Mouse (Mus musculus): ENCODE data around the gene Fam131b. TPM values are rescaled to one million over a fixed set of nuclear protein-coding genes. Genes with fewer than 3 reads are reported as not detected.

Gene Fam131b
- polyA plus RNA-seq, 1 experiment: 0.63 TPM

DNA sequence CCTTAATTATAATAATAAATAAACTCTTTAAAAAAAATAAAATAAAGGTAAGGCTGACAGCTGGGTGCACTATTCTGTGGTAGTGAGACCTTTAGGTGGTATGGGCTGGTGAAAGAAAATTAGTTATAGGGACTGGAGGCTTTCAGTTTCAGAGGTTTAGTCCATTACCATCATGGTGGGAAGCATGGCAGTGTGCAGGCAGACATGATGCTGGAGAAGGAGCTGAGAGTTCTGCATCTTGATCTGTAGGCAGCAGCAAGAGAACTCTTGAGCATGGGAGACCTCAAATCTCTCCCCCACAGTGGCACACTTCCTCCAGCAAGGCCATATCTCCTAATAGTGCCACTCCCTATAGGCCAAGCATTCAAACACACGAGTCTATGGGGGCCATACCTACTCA, 17.7 kb upstream of the Fam131b start:
- no peaks in the 10 kb centered on the region for H3K9me3 ChIP-seq (replicated peaks; ENCODE audit: control insufficient read depth, insufficient read depth, low read length, poor library complexity, severe bottlenecking)
- no peak for TF ChIP-seq POLR2A (IDR thresholded peaks at IDR 0.05; ENCODE audit: insufficient read depth, low read length)
- TF ChIP-seq CTCF (IDR thresholded peaks at IDR 0.05; ENCODE audit: low read depth, low read length): no peak
- TF ChIP-seq EP300 (IDR thresholded peaks at IDR 0.05; ENCODE audit: insufficient read depth, low read depth, low read length): no peak
- H3K9ac ChIP-seq (ENCODE audit: low read depth, poor library complexity, severe bottlenecking): no peak overlapping the region
- no peaks in the 10 kb centered on the region for H3K4me1 ChIP-seq (ENCODE audit: control insufficient read depth, insufficient read depth, low read length)
- no peaks in the 10 kb centered on the region for H3K36me3 ChIP-seq (ENCODE audit: control insufficient read depth, insufficient read depth, low read length, poor library complexity, severe bottlenecking)
- H3K4me3 ChIP-seq (ENCODE audit: low read depth, low read length): no peak overlapping the region
- H3K27ac ChIP-seq (ENCODE audit: insufficient read depth, low read length): no peak overlapping the region
- H3K27me3 ChIP-seq (ENCODE audit: control insufficient read depth, insufficient read depth, low read length, poor library complexity, severe bottlenecking): no peaks in the 10 kb centered on the region

DNA sequence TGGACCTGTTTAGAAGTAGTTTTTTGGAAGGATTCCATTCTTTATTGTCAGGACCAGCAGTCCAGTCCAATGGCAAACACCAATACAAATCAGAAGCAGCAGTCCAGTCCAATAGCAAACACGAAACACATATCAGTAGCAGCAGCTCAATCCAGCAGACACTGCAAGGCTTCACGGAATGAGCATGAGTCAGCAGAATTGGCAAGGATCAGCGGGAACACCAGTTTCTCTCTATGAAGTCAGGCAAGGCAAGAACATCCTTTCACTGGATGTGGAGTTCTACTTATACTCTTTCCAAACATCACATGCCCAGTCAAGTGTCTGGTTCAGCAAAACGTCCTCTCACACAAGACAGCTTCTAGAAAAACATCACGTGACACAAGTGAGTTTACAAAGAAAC, 15.5 kb upstream of the Fam131b start:
- no peaks in the 10 kb centered on the region for H3K9me3 ChIP-seq (replicated peaks; ENCODE audit: control insufficient read depth, insufficient read depth, low read length, poor library complexity, severe bottlenecking)
- H3K4me1 ChIP-seq (ENCODE audit: control insufficient read depth, insufficient read depth, low read length): no peaks in the 10 kb centered on the region
- H3K4me3 ChIP-seq (ENCODE audit: low read depth, low read length): no peak overlapping the region
- no peak overlapping the region for H3K9ac ChIP-seq (ENCODE audit: low read depth, poor library complexity, severe bottlenecking)
- H3K27ac ChIP-seq (ENCODE audit: insufficient read depth, low read length): no peak overlapping the region
- H3K27me3 ChIP-seq (ENCODE audit: control insufficient read depth, insufficient read depth, low read length, poor library complexity, severe bottlenecking): no peaks in the 10 kb centered on the region
- no peaks in the 10 kb centered on the region for H3K36me3 ChIP-seq (ENCODE audit: control insufficient read depth, insufficient read depth, low read length, poor library complexity, severe bottlenecking)
- TF ChIP-seq CTCF (IDR thresholded peaks at IDR 0.05; ENCODE audit: low read depth, low read length): no peak
- no peak for TF ChIP-seq EP300 (IDR thresholded peaks at IDR 0.05; ENCODE audit: insufficient read depth, low read depth, low read length)
- TF ChIP-seq POLR2A (IDR thresholded peaks at IDR 0.05; ENCODE audit: insufficient read depth, low read length): no peak

DNA sequence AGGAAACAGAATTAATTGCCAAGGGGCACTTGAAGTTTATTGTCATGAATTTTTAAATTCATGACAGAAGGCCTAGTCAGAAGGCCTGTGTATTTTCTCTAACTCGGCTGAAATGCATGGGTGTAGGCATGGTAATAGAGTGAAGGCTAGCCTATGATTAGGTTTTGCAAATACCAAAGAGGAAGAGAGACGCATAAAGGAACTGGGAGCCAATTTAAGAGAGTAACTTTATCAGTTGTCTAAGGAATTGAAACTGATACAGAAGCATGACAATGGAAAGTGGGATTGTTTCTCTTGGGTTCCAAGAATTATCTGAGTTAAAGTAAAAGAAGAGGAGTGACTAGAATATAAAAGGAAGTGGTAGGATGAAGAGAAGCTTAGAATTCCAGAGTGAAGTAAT, 14.7 kb upstream of the Fam131b start:
- Histone ChIP-seq H3K4me1 (ENCODE audit: control insufficient read depth, insufficient read depth, low read length) (no peaks in the 10 kb centered on the region), H3K4me3 (ENCODE audit: low read depth, low read length) (no peak overlapping the region), H3K36me3 (ENCODE audit: control insufficient read depth, insufficient read depth, low read length, poor library complexity, severe bottlenecking) (no peaks in the 10 kb centered on the region), H3K27me3 (ENCODE audit: control insufficient read depth, insufficient read depth, low read length, poor library complexity, severe bottlenecking) (no peaks in the 10 kb centered on the region), H3K9ac (ENCODE audit: low read depth, poor library complexity, severe bottlenecking) (no peak overlapping the region), H3K9me3 (replicated peaks; ENCODE audit: control insufficient read depth, insufficient read depth, low read length, poor library complexity, severe bottlenecking) (no peaks in the 10 kb centered on the region), H3K27ac (ENCODE audit: insufficient read depth, low read length) (no peak overlapping the region)
- TF ChIP-seq POLR2A (IDR thresholded peaks at IDR 0.05; ENCODE audit: insufficient read depth, low read length) (no peak), CTCF (IDR thresholded peaks at IDR 0.05; ENCODE audit: low read depth, low read length) (no peak), EP300 (IDR thresholded peaks at IDR 0.05; ENCODE audit: insufficient read depth, low read depth, low read length) (no peak)

DNA sequence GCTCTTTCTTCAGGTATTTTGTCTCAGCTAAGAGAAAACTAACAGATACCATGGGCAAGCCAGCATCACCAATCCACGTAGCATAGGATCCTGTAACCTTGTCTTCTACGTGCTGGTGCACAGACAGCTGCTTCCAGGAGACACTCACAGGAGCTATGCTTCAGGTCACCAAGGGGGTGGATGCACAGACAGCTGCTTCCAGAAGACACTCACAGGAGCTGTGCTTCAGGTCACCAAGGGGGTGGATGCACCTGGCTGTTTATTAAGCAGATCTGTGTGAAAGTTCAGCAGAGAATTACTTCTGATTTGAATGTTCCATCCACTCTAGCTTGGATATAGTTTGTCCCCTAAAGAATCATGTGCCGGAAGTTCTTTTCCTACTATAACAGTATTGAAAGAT, 6.5 kb upstream of the Fam131b start:
- Histone ChIP-seq H3K27ac (ENCODE audit: insufficient read depth, low read length) (no peak overlapping the region), H3K9me3 (replicated peaks; ENCODE audit: control insufficient read depth, insufficient read depth, low read length, poor library complexity, severe bottlenecking) (no peaks in the 10 kb centered on the region), H3K9ac (ENCODE audit: low read depth, poor library complexity, severe bottlenecking) (no peak overlapping the region), H3K4me1 (ENCODE audit: control insufficient read depth, insufficient read depth, low read length) (no peaks in the 10 kb centered on the region), H3K36me3 (ENCODE audit: control insufficient read depth, insufficient read depth, low read length, poor library complexity, severe bottlenecking) (no peaks in the 10 kb centered on the region), H3K4me3 (ENCODE audit: low read depth, low read length) (no peak overlapping the region), H3K27me3 (ENCODE audit: control insufficient read depth, insufficient read depth, low read length, poor library complexity, severe bottlenecking) (no peaks in the 10 kb centered on the region)
- TF ChIP-seq EP300 (IDR thresholded peaks at IDR 0.05; ENCODE audit: insufficient read depth, low read depth, low read length) (no peak), POLR2A (IDR thresholded peaks at IDR 0.05; ENCODE audit: insufficient read depth, low read length) (no peak), CTCF (IDR thresholded peaks at IDR 0.05; ENCODE audit: low read depth, low read length) (no peak)

DNA sequence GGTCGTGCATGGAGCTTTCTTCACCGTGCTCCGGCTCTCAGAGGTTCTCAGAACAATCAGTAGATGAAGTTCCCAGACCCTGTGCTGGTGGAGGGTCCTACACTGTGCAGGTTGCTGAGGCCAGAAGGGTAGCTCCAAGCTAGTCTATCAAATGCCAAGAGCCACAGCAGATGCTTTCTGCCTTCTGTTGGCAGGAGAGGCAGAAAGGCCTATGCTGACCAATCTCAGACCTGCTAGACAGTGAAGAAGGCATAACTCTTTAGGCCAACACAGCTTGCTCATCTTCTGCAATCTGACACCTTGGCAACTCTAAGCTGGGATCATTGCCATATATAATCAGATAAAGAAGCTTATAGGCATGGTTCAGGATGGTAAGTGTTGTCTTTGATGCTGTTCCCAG, 5.8 kb upstream of the Fam131b start:
- Histone ChIP-seq H3K27ac (ENCODE audit: insufficient read depth, low read length) (no peak overlapping the region), H3K4me3 (ENCODE audit: low read depth, low read length) (no peak overlapping the region), H3K4me1 (ENCODE audit: control insufficient read depth, insufficient read depth, low read length) (no peaks in the 10 kb centered on the region), H3K27me3 (ENCODE audit: control insufficient read depth, insufficient read depth, low read length, poor library complexity, severe bottlenecking) (no peaks in the 10 kb centered on the region), H3K9ac (ENCODE audit: low read depth, poor library complexity, severe bottlenecking) (no peak overlapping the region), H3K36me3 (ENCODE audit: control insufficient read depth, insufficient read depth, low read length, poor library complexity, severe bottlenecking) (no peaks in the 10 kb centered on the region), H3K9me3 (replicated peaks; ENCODE audit: control insufficient read depth, insufficient read depth, low read length, poor library complexity, severe bottlenecking) (no peaks in the 10 kb centered on the region)
- TF ChIP-seq POLR2A (IDR thresholded peaks at IDR 0.05; ENCODE audit: insufficient read depth, low read length): no peak

GRCm38 (mm10) chr6:42328757-42329156, 4.3 kb upstream of the Fam131b start:
- TF ChIP-seq POLR2A (IDR thresholded peaks at IDR 0.05; ENCODE audit: insufficient read depth, low read length) (no peak), EP300 (IDR thresholded peaks at IDR 0.05; ENCODE audit: insufficient read depth, low read depth, low read length) (no peak), CTCF (IDR thresholded peaks at IDR 0.05; ENCODE audit: low read depth, low read length) (no peak)
- no peak overlapping the region for H3K4me3 ChIP-seq (ENCODE audit: low read depth, low read length)
- H3K9me3 ChIP-seq (replicated peaks; ENCODE audit: control insufficient read depth, insufficient read depth, low read length, poor library complexity, severe bottlenecking): no peaks in the 10 kb centered on the region
- H3K27me3 ChIP-seq (ENCODE audit: control insufficient read depth, insufficient read depth, low read length, poor library complexity, severe bottlenecking): peaks cover 2% of the 10 kb centered on the region; the same call in 1 of the 2 replicates
- H3K9ac ChIP-seq (ENCODE audit: low read depth, poor library complexity, severe bottlenecking): no peak overlapping the region
- H3K36me3 ChIP-seq (ENCODE audit: control insufficient read depth, insufficient read depth, low read length, poor library complexity, severe bottlenecking): no peaks in the 10 kb centered on the region
- H3K4me1 ChIP-seq (ENCODE audit: control insufficient read depth, insufficient read depth, low read length): no peaks in the 10 kb centered on the region
- H3K27ac ChIP-seq (ENCODE audit: insufficient read depth, low read length): no peak overlapping the region
